Mouse (Mus musculus) embryonic facial prominence, embryonic 12.5 days (tissue): ENCODE results near the gene Epor. TPM values are rescaled to one million over a fixed set of nuclear protein-coding genes. Genes with fewer than 3 reads are reported as not detected.
A peak's percentile ranks its signal among the peaks of the same experiment; 100 is the strongest.

ENCODE experiments used
- ATAC-seq: fragments of 200-750 bp; cut with Nextera tagmentation; 2 replicates; pipeline ENCODE4 v1.8.0; 2017; ENCODE audit not compliant: insufficient number of reproducible peaks, insufficient read depth, low FRiP score, low TSS enrichment
- H3K27ac ChIP-seq: fragments of 300-500 bp; sonication (generic); 2 replicates; pipeline ENCODE4 v1.5.1; 2016; ENCODE audit warnings: mild to moderate bottlenecking
- H3K27me3 ChIP-seq: fragments of 300-500 bp; sonication (generic); 2 replicates; pipeline ENCODE4 v1.6.1; 2016; ENCODE audit warnings: mild to moderate bottlenecking, moderate library complexity
- H3K36me3 ChIP-seq: fragments of 300-500 bp; sonication (generic); 2 replicates; pipeline ENCODE4 v1.6.1; 2016; ENCODE audit warnings: mild to moderate bottlenecking
- H3K4me1 ChIP-seq: fragments of 300-500 bp; sonication (generic); 2 replicates; pipeline ENCODE4 v1.6.1; 2016
- H3K4me2 ChIP-seq: fragments of 300-500 bp; sonication (generic); replicated peaks from 2 replicates; pipeline ENCODE4 v1.6.1; 2016; ENCODE audit warnings: mild to moderate bottlenecking, moderate library complexity
- H3K4me3 ChIP-seq: fragments of 300-500 bp; sonication (generic); 2 replicates; pipeline ENCODE4 v1.5.1; 2016; ENCODE audit warnings: mild to moderate bottlenecking
- H3K9ac ChIP-seq: fragments of 300-500 bp; sonication (generic); 2 replicates; pipeline ENCODE4 v1.6.1; 2016; ENCODE audit warnings: mild to moderate bottlenecking, moderate library complexity
- H3K9me3 ChIP-seq: fragments of 300-500 bp; sonication (generic); 2 replicates; pipeline ENCODE4 v1.6.1; 2016; ENCODE audit warnings: mild to moderate bottlenecking, moderate library complexity
- WGBS: fragments of 180-500 bp; shearing (Covaris S2); methylation state at CpG from one replicate; pipeline ENCODE4 v1.1.7; 2016; 5-methylcytosine and 5-hydroxymethylcytosine counted together
- polyA plus RNA-seq: library from polyadenylated mRNA; unstranded; fragments of >200 nt; fragmentation: Nextera tagmentation; extraction: Ambion mirVana; gene quantifications from 2 replicates; pipeline ENCODE4 v1.2.1, GENCODE M21; 2016

Epor gene
- polyA plus RNA-seq, 1 experiment from 2014 or later: 6.6 TPM

DNA sequence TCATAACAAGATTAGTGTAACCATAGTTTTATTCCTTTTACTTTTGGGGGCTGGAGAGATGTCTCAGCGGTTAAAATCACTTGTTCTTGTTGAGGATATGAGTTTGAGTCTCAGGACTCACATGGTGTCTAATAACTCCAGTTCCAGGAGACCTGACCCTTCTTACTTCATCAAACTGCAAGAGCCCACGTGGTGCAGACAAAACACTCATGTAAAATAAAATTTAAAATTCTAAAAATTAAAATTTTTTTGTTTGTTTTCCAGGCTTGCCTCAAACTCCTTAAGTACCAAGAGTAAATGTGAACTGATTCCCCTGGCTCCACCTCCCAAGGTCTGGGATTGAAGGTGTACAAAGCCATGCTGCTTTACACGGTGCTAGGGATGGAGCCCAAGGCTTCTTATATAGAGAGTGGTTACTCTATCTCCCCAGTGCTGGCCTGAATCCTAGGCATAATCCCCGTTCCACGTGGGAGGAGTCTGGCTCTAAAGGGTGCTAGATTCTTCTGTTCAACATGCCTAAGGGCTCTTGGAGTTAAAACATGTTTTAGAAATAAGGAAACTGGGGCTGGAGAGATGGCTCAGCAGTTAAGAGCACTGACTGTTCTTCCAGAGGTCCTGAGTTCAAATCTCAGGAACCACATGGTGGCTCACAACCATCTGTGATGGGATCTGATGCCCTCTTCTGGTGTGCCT, 44.5 kb downstream of the Epor start:
- Histone ChIP-seq H3K4me3 (peak overlapping the region; percentile 53), H3K27ac (no peak overlapping the region), H3K4me1 (0 out of 2 replicates have a peak, but pooled peaks cover under 1% of the 10 kb centered on the region), H3K4me2 (peak overlapping the region; percentile 92), H3K27me3 (peaks cover 24% of the 10 kb centered on the region), H3K36me3 (peaks cover 5% of the 10 kb centered on the region; the same call in 1 of the 2 replicates), H3K9me3 (no peaks in the 10 kb centered on the region), H3K9ac (no peak overlapping the region)
- ATAC-seq: no peak
- 24% methylated on average over 5 of the region's 5 CpGs for WGBS

DNA sequence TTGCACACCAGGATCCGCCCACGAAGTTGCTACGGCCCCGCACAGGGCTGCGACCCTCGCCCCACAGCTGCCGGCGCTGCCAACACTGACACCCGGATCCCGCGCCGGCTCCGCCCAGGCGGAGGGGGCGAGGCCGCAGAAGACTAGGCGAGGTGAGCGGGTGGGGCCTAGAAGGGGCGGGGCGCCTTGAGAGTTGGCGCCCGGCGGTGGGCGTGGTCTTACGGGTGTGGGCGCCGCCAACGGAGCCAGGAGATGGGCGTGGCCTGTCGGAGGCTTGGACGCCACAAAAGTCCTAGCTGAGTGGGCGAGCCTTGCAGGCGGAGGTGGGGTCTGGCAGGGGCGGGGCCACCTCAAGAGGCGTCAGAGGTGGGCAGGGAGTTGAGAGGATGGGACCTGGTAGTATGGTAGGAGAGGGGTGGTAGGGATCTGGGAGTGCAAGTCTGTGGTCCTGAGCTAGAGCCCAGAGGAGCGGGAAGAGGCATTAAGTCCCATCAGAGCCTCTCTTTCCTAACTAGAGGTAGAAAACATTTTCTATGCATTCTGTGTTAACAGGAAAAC, 45.2 kb downstream of the Epor start, which contains the start of gene Rab3d:
Gene Rab3d, minus strand, starts transcription at position 158 of the 558 bp plus-strand sequence.
- Histone ChIP-seq H3K36me3 (peaks cover 5% of the 10 kb centered on the region; the same call in 1 of the 2 replicates), H3K4me3 (peak within 1 kb of the TSS; percentile 53), H3K27me3 (peaks cover 24% of the 10 kb centered on the region), H3K9ac (peak within 1 kb of the TSS; percentile 49), H3K4me1 (no peaks in the 10 kb centered on the region), H3K27ac (no peak within 1 kb of the TSS), H3K9me3 (no peaks in the 10 kb centered on the region), H3K4me2 (peak within 1 kb of the TSS; percentile 92)
- ATAC-seq: peak; percentile 94
- WGBS: 1% methylated on average over 32 of the region's 36 CpGs

DNA sequence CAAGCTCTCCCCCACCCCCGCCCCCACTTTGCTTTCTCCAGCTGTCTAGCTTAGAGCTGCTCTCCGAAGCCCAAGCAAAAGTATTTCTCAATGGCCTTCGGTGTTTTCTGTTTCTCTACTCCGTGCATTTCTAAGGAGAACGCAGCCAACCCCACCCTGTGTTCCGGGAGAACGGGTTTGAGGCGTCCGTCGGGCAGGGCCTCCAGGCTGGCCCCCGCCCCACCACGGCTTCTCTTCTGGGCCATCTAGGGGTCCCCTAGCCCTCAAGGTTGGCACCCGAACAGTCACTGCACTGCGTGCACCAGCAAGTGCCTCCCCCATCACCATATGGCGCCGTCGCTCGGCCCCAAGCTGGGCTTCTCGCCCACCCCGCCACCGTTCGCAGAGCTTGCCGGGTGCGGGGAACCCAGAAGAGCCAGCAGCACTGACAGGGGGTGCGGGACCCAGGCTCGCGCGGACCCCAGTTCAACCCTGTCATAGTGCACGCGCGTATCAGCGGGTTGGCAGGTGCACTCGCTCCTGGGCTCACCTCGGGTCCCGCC, 45.7 kb downstream of the Epor start:
- H3K36me3 ChIP-seq: peaks cover 5% of the 10 kb centered on the region; the same call in 1 of the 2 replicates
- 3% methylated on average over 34 of the region's 35 CpGs for WGBS
- peak; percentile 44 for ATAC-seq

DNA sequence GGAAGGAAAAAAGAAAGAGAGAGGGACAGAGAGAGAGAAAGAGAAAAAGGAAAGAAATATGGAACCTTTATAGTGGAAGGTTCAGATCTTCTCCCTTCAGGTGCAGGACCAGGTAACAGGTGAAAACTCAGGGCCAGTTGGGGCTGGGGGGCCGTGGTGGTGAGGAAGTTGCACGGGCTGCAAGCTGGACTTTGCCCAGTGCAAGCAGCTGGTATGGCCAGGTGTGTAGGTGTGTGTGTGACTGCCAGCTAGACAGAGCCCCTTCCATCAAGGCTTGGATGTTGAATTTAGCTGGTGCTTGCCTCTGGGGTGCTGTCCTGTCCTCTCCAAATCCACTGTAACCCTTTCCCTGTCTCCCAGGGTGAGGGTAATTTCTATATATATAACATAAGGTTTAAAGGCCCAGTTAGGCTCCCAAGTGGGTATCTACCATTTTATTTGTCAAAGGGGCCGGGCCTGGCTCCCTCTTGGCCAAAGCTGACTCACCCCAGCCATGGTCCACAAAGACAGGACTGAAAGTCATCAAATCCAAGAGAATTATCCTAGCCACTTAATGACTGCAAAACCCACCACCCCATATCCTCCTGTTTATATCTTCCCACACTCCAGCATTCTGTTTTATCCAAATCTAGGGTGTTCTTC, 46.3 kb downstream of the Epor start:
- peaks cover 24% of the 10 kb centered on the region for H3K27me3 ChIP-seq
- H3K9ac ChIP-seq: no peak overlapping the region
- H3K4me3 ChIP-seq: peak overlapping the region; percentile 53
- H3K9me3 ChIP-seq: no peaks in the 10 kb centered on the region
- no peak for ATAC-seq
- peak overlapping the region; percentile 92 for H3K4me2 ChIP-seq
- no peak overlapping the region for H3K27ac ChIP-seq
- 73% methylated on average over 3 of the region's 3 CpGs for WGBS
- H3K4me1 ChIP-seq: no peaks in the 10 kb centered on the region
- peaks cover 4% of the 10 kb centered on the region; the same call in 1 of the 2 replicates for H3K36me3 ChIP-seq

More for the DNA sequence above, 45.7 kb downstream of the Epor start:
- H3K9me3 ChIP-seq: no peaks in the 10 kb centered on the region
- peak overlapping the region; percentile 53 for H3K4me3 ChIP-seq
- H3K4me2 ChIP-seq: peak overlapping the region; percentile 92
- H3K27ac ChIP-seq: no peak overlapping the region
- no peaks in the 10 kb centered on the region for H3K4me1 ChIP-seq
- H3K27me3 ChIP-seq: peaks cover 24% of the 10 kb centered on the region
- H3K9ac ChIP-seq: peak overlapping the region; percentile 49

DNA sequence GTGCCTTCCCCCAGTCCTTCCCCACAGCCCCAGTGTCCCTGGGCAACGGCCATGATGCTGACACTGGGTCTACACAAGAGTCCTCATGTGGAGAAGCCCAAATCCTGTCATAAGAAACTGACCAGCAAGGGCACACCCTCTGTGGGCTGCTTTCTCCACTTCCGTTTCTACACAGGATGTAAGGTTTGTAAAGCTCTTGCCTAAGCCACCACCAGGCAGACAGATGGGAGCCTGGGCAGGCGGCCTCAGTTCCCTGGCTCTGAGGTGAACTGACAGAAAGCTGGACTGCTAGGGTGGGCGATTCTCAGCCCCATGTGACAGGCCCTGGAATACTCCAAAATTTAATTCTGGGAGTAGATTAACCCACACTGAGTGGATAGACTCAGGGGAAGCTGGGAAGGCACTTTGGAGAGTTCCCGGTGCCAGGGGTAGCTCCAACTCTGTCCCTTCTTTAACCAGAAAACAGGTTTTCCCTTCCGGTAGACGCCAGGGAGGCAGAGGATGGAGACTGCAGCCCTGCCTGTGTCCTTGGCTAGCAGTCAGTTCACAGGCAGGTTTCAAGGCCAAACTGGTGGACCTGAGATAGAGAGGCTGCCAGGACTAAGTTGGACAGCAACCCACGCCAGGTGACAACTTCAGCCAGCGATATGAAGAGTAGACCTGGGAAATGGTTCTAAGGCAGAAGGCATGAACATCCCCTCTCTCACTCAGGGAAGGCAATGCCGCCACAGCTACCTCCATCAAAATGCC, 53.7 kb downstream of the Epor start:
- H3K9me3 ChIP-seq: no peaks in the 10 kb centered on the region
- 76% methylated on average over 10 of the region's 10 CpGs for WGBS
- no peak overlapping the region for H3K27ac ChIP-seq
- H3K4me3 ChIP-seq: no peak overlapping the region
- H3K36me3 ChIP-seq: no peaks in the 10 kb centered on the region
- no peaks in the 10 kb centered on the region for H3K4me1 ChIP-seq
- H3K4me2 ChIP-seq: no peak overlapping the region
- H3K9ac ChIP-seq: no peak overlapping the region
- no peak for ATAC-seq
- peaks cover 3% of the 10 kb centered on the region; the same call in 1 of the 2 replicates for H3K27me3 ChIP-seq

Other genes with a start within 250 kb of the Epor start
- gene Ldlr, start 240.0 kb downstream of the Epor start, polyA plus RNA-seq: 33.5 and 36.8 TPM in 2 replicates
- 117 and 126 TPM in 2 replicates for gene Spc24, start 203.2 kb downstream of the Epor start, polyA plus RNA-seq
- gene Kank2, start 164.8 kb downstream of the Epor start, polyA plus RNA-seq: 20.4 and 21.6 TPM in 2 replicates
- 0.96 and 1.7 TPM in 2 replicates for gene Angptl8, start 128.0 kb downstream of the Epor start, polyA plus RNA-seq
- 30.8 and 33.3 TPM in 2 replicates for gene Dock6, start 110.9 kb downstream of the Epor start, polyA plus RNA-seq
- gene Rab3d, start 45.3 kb downstream of the Epor start, polyA plus RNA-seq: 10.2 and 11.1 TPM in 2 replicates
- 5.3 and 5.6 TPM in 2 replicates for gene Ccdc159, start 36.0 kb downstream of the Epor start, polyA plus RNA-seq
- gene Tmem205, start 36.0 kb downstream of the Epor start, polyA plus RNA-seq: 40.5 and 42.4 TPM in 2 replicates
- gene Plppr2, start 26.5 kb downstream of the Epor start, polyA plus RNA-seq: 15.9 and 16.2 TPM in 2 replicates
- 5.6 and 7.0 TPM in 2 replicates for gene Swsap1, start 7.8 kb downstream of the Epor start, polyA plus RNA-seq
- gene Rgl3, start 25.9 kb upstream of the Epor start, polyA plus RNA-seq: 1.3 and 1.4 TPM in 2 replicates
- 2.0 and 2.2 TPM in 2 replicates for gene Ccdc151, start 39.1 kb upstream of the Epor start, polyA plus RNA-seq
- gene Prkcsh, start 39.3 kb upstream of the Epor start, polyA plus RNA-seq: 113 and 115 TPM in 2 replicates
- gene Elavl3, start 88.5 kb upstream of the Epor start, polyA plus RNA-seq: 6.4 and 8.2 TPM in 2 replicates
- not detected in 2 replicates for gene Gm49318, start 107.8 kb upstream of the Epor start, polyA plus RNA-seq
- gene Zfp653, start 107.9 kb upstream of the Epor start, polyA plus RNA-seq: 15.0 and 15.8 TPM in 2 replicates
- gene Ecsit, start 121.9 kb upstream of the Epor start, polyA plus RNA-seq: 36.7 and 38.0 TPM in 2 replicates
- gene Cnn1, start 135.7 kb upstream of the Epor start, polyA plus RNA-seq: 2.1 and 3.3 TPM in 2 replicates
- gene Elof1, start 153.7 kb upstream of the Epor start, polyA plus RNA-seq: 185 and 200 TPM in 2 replicates
- 8.2 and 8.5 TPM in 2 replicates for gene Acp5, start 172.2 kb upstream of the Epor start, polyA plus RNA-seq
- gene Pigyl, start 193.3 kb upstream of the Epor start, polyA plus RNA-seq: 63.5 and 66.1 TPM in 2 replicates
- 0.17 and 0.20 TPM in 2 replicates for gene Zfp872, start 224.6 kb upstream of the Epor start, polyA plus RNA-seq